Mouse (Mus musculus) neutrophil, adult 65 days (primary cell): ENCODE measurements around the gene Oas1a. TPM values are rescaled to one million over a fixed set of nuclear protein-coding genes. Genes with fewer than 3 reads are reported as not detected.

Experiments
- total RNA-seq: library from RNA; stranded (reverse); gene quantifications from 2 replicates; pipeline ENCODE4 v1.2.4, GENCODE M21; 2023

Gene Oas1a
- total RNA-seq, result 2.8 and 10.6 TPM in 2 replicates

DNA sequence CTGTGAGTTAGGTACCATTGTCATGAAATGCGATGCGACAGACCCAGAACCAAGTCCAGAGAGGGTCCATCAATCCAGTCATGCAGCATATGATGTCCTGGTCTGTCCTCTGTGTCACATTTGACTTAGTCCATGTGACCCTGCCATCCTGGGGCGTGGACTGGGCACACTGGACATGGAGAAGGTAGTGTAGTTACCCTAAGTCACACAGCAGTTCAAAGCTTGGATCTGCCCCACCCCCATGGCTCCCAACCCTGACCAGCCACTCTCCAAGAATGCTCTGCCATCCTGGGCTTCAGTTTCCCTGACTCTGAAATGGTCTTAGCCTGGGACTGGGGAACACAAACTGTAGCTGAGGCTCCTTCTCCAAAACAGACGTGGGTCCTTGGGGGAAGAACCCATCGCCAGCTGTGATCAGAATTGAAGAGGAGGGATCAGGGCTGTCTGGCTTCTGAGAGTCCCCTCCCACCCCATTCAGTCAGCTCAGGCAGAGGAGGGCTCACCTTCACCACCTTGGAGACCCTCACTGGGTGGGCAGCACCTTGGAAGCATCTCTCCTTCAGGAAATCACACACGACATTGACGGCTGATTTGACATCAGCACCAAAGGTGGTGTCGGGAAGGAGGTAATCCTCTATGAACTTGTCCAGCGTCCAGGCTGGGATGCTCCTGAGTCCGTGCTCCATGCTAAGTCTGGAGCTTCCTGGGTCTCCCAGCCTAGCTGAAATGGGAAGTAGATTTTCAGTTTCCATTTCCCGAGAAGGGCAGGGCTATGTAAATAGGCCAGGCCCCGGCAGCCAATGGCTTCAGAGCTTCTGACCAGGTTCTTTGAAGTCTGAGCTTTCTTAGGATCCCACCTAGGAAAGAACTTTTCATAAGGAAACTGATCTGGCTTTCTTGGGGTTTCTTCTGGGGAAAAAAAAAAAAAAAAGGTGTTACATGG is at the start of gene Oas1a:
Gene Oas1a, minus strand, starts transcription at position 731 of the 943 bp plus-strand sequence.

DNA sequence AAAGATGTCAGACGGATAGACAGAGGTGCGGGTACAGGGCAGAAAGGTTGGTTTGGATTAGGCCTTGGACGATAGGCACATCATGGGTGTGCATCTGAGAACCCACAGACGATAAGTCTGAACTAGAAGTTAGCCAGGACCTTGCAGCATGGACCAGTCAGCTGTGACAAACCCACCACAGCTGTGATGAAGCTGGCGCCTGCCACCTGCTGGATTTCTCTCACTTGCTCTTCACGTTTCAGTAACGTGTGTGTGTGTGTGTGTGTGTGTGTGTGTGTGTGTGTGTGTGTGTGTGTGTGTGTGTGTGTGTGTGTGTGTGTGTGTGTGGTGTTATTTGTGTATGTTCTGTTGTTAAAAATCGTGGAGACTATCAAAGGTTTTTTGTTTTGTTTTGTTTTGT is 6.9 kb upstream of the Oas1a start, which contains the start of gene Oas1d:
Gene Oas1d, plus strand, starts transcription at position 333 of the 400 bp plus-strand sequence.

DNA sequence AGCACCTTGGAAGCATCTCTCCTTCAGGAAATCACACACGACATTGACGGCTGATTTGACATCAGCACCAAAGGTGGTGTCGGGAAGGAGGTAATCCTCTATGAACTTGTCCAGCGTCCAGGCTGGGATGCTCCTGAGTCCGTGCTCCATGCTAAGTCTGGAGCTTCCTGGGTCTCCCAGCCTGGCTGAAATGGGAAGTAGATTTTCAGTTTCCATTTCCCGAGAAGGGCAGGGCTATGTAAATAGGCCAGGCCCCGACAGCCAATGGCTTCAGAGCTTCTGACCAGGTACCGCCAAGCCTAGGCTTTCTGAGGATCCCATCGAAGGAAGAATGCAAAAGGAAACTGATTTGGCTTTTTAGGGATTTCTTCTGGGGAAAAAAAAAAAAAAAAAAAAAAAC is 19.9 kb downstream of the Oas1a start, which contains the start of gene Oas1g:
Gene Oas1g, minus strand, starts transcription at position 201 of the 400 bp plus-strand sequence.

DNA sequence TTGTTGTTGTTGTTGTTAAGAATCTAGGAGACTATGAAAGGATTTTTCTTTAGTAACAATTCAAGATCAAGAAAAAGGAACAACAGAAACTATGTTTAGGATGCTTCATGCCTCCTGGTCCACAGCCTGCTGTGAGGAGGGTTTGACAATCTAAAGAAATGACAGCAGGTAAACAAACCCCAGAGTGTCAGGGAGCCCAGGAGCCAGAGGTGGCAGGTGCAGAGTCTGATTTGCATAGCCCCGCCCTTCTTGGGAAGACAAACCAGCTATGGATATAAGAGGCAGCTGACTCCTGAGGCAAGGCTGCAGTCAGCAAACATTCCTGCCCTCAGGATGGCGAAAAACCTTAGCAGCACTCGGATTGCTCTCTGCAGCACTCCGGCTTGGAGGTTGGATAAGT is 46.2 kb downstream of the Oas1a start, which contains the start of gene Oas1h:
Gene Oas1h, plus strand, starts transcription at position 301 of the 400 bp plus-strand sequence.

DNA sequence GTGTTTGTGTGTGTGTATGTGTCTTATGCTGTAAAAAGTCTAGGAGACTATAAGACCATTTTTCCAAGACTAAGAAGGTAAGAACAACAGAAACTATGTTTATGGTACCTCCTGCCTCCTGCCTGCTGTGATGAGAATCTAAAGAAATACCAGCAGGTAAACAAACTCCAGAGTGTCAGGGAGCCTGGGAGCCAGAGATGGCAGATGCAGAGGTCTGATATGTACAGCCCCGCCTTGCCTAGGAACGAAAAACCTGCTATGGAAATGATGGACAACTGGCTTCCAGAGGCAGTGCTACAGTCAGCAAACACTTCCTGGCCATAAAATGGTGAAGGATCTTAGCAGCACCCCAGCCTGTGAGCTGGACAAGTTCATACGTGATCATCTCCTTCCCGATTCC is 60.3 kb downstream of the Oas1a start, which contains the start of gene Oas1f:
Gene Oas1f, plus strand, starts transcription at position 301 of the 400 bp plus-strand sequence.

Other genes starting within 250 kb of the Oas1a start
- gene Dtx1, start 195.6 kb downstream of the Oas1a start, total RNA-seq, result 0.43 and 0.76 TPM in 2 replicates
- 4.9 and 8.2 TPM in 2 replicates for gene Oas2, start 157.7 kb downstream of the Oas1a start, total RNA-seq
- gene Oas3, start 129.9 kb downstream of the Oas1a start, total RNA-seq, result 9.8 and 22.2 TPM in 2 replicates
- not detected in 2 replicates for gene Oas1e, start 112.0 kb downstream of the Oas1a start, total RNA-seq
- gene Oas1c, start 95.0 kb downstream of the Oas1a start, total RNA-seq, result 1.9 and 3.5 TPM in 2 replicates
- not detected in 2 replicates for gene Oas1f, start 60.2 kb downstream of the Oas1a start, total RNA-seq
- gene Oas1h, start 46.1 kb downstream of the Oas1a start, total RNA-seq, result not detected in 2 replicates
- gene Oas1g, start 19.9 kb downstream of the Oas1a start, total RNA-seq, result 0.54 and 1.6 TPM in 2 replicates
- not detected in 2 replicates for gene Oas1d, start 7.0 kb upstream of the Oas1a start, total RNA-seq
- 0.35 and 0.41 TPM in 2 replicates for gene Rph3a, start 102.6 kb upstream of the Oas1a start, total RNA-seq